16 mouse cellular contexts compared by ENCODE assay signal in the genomic region with DNA sequence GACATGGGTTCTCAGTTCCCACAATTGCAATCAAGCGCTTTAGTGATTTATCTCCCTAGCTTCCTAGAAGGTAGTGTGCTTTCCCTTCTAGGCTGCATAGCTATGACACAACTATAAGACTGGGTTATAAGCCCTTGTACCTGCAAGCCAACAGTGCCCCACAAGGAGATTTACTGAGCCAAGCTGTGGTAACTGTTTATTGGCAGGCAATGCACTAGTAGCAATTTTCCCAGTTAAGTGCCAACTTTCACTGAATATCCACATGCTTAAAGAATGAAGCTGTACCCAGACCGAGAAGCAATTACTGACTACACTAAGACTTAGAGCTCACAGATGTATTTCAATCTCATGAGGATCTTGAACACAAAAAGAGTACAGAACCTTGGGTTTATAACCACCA. TPM values are rescaled to one million over a fixed set of nuclear protein-coding genes. Genes with fewer than 3 reads are reported as not detected.
DNase-seq lines count a peak whose midpoint lies in the region; ATAC-seq and TF ChIP-seq lines count a peak whose summit lies in the region.
"Had no signal": no experiment of that assay in that cellular context is flagged by ENCODE, and none has a peak within 500 bp of the region (broad histone marks: within the 10 kb centered on the region; RNA-seq: fewer than 3 reads in every experiment).

No protein-coding gene starts in this region.

- H3K4me1 ChIP-seq in heart, postnatal 0 days (ENCODE audit: control insufficient read depth, insufficient read depth): peaks cover 29% of the 10 kb centered on the region
- H3K4me1 ChIP-seq: intestine, embryonic 15.5 days; stomach, embryonic 15.5 days had no signal

- peak; percentile 52; the same call in 1 of the 2 replicates for ATAC-seq in cerebellum, adult (ENCODE audit: insufficient number of reproducible peaks, low FRiP score, low TSS enrichment)
- peak; percentile 20; the same call in 1 of the 2 replicates for ATAC-seq in heart, postnatal 0 days (ENCODE audit: insufficient read depth, low read depth)
- no peak for ATAC-seq in megakaryocyte-erythroid progenitor cell, adult 5-6 weeks (replicated peaks; ENCODE audit: low FRiP score, low TSS enrichment, poor library complexity, severe bottlenecking)
- ATAC-seq: intestine, embryonic 15.5 days; liver, embryonic 12.5 days had no signal

- no peak for TF ChIP-seq EP300 in heart, postnatal 0 days (IDR thresholded peaks at IDR 0.05; ENCODE audit: low read depth)

- no peak overlapping the region for H3K27ac ChIP-seq in heart, postnatal 0 days (ENCODE audit: low read depth)
- H3K27ac ChIP-seq: intestine, embryonic 15.5 days; liver, embryonic 12.5 days; neural tube, embryonic 15.5 days; stomach, embryonic 15.5 days had no signal

- intact Hi-C loops in heart, postnatal 10 days (cut with DNase I): no loop called here

- 82% methylated on average over 2 of the region's 2 CpGs for WGBS in heart, postnatal 0 days

- no peak for TF ChIP-seq CTCF in heart, postnatal 0 days (IDR thresholded peaks at IDR 0.05; ENCODE audit: low read depth)

- no peak overlapping the region for H3K4me2 ChIP-seq in heart, postnatal 0 days (ENCODE audit: low read depth, low read length)
- H3K4me2 ChIP-seq: heart, embryonic 11.5 days; intestine, embryonic 15.5 days; liver, embryonic 12.5 days; neural tube, embryonic 15.5 days; stomach, embryonic 15.5 days had no signal

- H3K4me3 ChIP-seq in heart, postnatal 0 days (ENCODE audit: low read depth, low read length): no peak overlapping the region
- H3K4me3 ChIP-seq: intestine, embryonic 15.5 days; liver, embryonic 12.5 days; neural tube, embryonic 15.5 days; stomach, embryonic 15.5 days had no signal

- H3K9me3 ChIP-seq in heart, postnatal 0 days (replicated peaks; ENCODE audit: control insufficient read depth, low read length): no peaks in the 10 kb centered on the region
- H3K9me3 ChIP-seq: intestine, embryonic 15.5 days; liver, embryonic 12.5 days; neural tube, embryonic 15.5 days; stomach, embryonic 15.5 days had no signal

- no peak overlapping the region for H3K9ac ChIP-seq in heart, postnatal 0 days (replicated peaks; ENCODE audit: low read depth, low read length)
- H3K9ac ChIP-seq: intestine, embryonic 15.5 days; liver, embryonic 12.5 days; neural tube, embryonic 15.5 days; stomach, embryonic 15.5 days had no signal

- H3K27me3 ChIP-seq in heart, postnatal 0 days (ENCODE audit: control insufficient read depth, insufficient read depth, low read length): no peaks in the 10 kb centered on the region
- H3K27me3 ChIP-seq: intestine, embryonic 15.5 days; liver, embryonic 12.5 days; neural tube, embryonic 15.5 days; stomach, embryonic 15.5 days had no signal

- no peaks in the 10 kb centered on the region for H3K36me3 ChIP-seq in heart, postnatal 0 days (replicated peaks; ENCODE audit: control insufficient read depth, insufficient read depth, low read length)
- H3K36me3 ChIP-seq: intestine, embryonic 15.5 days; neural tube, embryonic 15.5 days; stomach, embryonic 15.5 days had no signal

- no peak for DNase-seq in cerebellum, postnatal 4 days (ENCODE audit: low spot score in 2 of 2)
- no peak for DNase-seq in heart, postnatal 0 days (ENCODE audit: low spot score)
- no peak for DNase-seq in heart, postnatal 10 days
- peak; percentile 41 for DNase-seq in 3T3-L1 (ENCODE audit: low read depth, low spot score)
- DNase-seq in cerebellum, adult 8-10 months: peak; percentile 20
- no peak for DNase-seq in lung, postnatal 10 days
- DNase-seq: gastrocnemius, postnatal 25 days; kidney, postnatal 14 days; retina, postnatal 1 day had no signal

RNA-seq across cellular contexts. Expression of gene Brd4, which starts 20.9 kb away (rescaled TPM):
- total RNA-seq in heart, postnatal 0 days (2014; rRNA removed; ENCODE audit: low replicate concordance): 13.0 and 15.0 TPM in 2 replicates
- 26.8 and 28.1 TPM in 2 replicates for polyA plus RNA-seq in heart, postnatal 0 days (2015; fragmentation: Nextera tagmentation; extraction: Ambion mirVana)
- 10 to 100 TPM; 75.4 to 77.0 TPM for total RNA-seq in heart, postnatal 10 days (2021)
- total RNA-seq in megakaryocyte-erythroid progenitor cell, adult 5-6 weeks (2014; fragmentation: Nextera tagmentation): 167 and 178 TPM in 2 replicates
- total RNA-seq in megakaryocyte-erythroid progenitor cell, adult 5-6 weeks (2017): 26.7 and 26.8 TPM in 2 replicates

RNA-seq across cellular contexts. Expression of gene Akap8, which starts 57.4 kb away (rescaled TPM):
- 65.8 and 110 TPM in 2 replicates for total RNA-seq in heart, postnatal 0 days (2014; rRNA removed; ENCODE audit: low replicate concordance)
- polyA plus RNA-seq in heart, postnatal 0 days (2015; fragmentation: Nextera tagmentation; extraction: Ambion mirVana): 31.0 and 40.2 TPM in 2 replicates
- total RNA-seq in heart, postnatal 10 days (2021): 10 to 100 TPM; 62.0 to 72.8 TPM
- total RNA-seq in megakaryocyte-erythroid progenitor cell, adult 5-6 weeks (2014; fragmentation: Nextera tagmentation): 124 and 135 TPM in 2 replicates
- 208 and 214 TPM in 2 replicates for total RNA-seq in megakaryocyte-erythroid progenitor cell, adult 5-6 weeks (2017)

Comparison
In these comparisons a context has a peak if more than half of its experiments do, and no peak if none do; other contexts are left out.
1. DNase-seq: peak in 3T3-L1 (single experiment) and cerebellum, adult 8-10 months (single experiment); none in cerebellum, postnatal 4 days (0 of 2), heart, postnatal 0 days (single experiment), heart, postnatal 10 days (0 of 2) and lung, postnatal 10 days (single experiment).